Mouse (Mus musculus) ZHBTc4 (cell line): ENCODE results near the gene Ttc7b.

Source experiments
- DNase-seq: peaks from one replicate; pipeline ENCODE4 v3.0.0-alpha.2; 2011; ENCODE audit warnings: low read depth, low spot score

Gene Ttc7b

DNA sequence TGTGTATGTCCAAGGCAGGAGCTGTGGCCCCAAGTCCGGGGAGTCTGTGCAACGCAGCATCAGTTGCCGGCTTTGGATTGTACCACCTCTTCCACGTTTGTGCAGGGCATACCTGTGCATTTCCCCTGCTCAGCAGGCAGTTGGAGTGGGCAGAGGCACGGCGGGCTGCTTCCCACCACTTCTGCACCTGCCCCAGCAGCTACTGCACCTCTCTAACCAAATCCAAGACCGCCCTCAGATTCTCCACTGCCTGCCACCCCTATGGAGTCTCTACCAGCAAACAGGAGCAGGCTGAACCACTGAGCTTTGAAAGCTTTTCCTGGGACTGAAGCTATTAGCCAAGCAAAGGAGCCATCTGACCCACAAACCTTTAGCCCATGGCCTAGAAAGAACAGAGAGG lies 30.8 kb downstream of the Ttc7b start:
- no peak for DNase-seq

DNA sequence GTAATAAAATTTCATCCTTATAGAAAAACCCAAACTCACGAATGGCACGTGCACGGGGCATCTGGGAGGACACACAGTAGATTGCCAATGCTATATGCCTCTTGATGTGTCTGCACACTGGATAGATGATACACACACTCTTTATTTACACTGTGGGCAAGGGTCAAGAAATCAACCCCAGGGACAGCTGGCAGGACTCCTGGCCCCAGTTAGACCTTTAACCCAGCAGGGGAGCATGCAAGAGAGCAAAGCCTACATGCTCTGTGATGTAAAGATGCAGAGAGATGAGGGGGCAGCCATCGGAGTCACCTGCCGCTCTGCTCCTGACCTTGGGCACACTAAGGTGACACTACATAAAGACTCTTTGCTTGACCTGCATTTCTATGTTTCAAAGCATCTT lies 32.3 kb downstream of the Ttc7b start:
- DNase-seq, result no peak

DNA sequence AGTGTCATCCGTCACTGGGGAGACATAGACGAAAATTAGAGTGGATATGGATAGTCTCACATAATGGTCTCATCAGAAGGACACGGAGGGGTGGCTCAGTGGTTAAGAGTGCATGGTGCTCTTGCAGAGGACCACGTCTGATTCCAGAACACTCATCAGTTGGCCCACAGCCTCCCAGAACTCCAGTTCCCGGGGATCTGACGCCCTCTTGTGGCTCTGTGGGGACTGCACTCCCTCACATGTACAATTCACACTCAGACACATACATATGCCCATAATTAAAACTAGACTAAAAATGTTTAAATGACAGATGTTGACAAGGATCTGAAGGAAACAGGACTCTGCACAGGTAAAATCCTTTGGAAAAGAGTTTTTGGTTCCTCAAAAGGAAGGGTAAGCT lies 34.4 kb downstream of the Ttc7b start:
- peak; percentile 54 for DNase-seq

- no peak for DNase-seq
Measured at GRCm38 (mm10) chr12:100483054-100483453, 37.6 kb downstream of the Ttc7b start.

- no peak for DNase-seq
Measured at GRCm38 (mm10) chr12:100482255-100482654, 38.4 kb downstream of the Ttc7b start.

GRCm38 (mm10) chr12:100481443-100482026 lies 39.1 kb downstream of the Ttc7b start:
- DNase-seq, result no peak

DNA sequence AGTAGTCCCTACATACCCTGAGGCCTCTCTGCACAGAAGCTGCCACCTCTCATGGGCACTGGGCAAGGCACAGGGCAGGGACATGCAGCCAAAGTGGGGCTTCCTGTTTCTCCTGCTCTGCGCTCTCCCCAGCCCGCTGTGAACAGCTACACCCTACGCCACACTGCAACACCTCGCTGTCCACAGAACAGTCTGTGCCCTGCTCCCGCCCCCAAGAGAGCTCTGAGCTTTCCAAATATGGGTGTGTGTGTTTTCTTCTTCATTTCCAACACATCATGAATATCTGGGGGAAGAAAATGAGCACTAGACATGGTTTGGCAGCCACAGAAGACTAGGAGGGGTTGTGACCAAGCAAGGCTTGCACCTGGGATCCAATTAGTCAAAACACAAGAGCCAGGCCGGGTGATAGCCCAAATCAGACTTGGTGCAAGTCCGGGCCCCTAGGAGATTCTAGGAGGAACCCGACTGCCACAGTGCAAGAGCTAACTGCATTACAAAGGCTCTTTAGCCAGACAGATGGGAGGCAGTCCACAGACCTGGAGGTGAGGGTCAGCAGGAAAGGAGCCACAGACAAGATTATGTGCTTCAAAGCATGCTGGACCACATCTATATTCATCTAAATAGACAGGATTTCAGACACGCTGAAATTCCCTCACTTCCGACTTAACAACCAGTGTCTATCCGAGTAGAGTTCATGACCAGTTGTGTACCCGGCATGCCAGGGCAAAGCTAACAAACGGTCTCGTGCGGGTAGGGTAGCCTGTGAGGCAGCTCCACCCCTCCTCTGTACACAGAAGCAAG lies 39.8 kb downstream of the Ttc7b start:
- no peak for DNase-seq

- DNase-seq, result peak; percentile 84
Measured at GRCm38 (mm10) chr12:100479892-100480621, 40.6 kb downstream of the Ttc7b start.

DNA sequence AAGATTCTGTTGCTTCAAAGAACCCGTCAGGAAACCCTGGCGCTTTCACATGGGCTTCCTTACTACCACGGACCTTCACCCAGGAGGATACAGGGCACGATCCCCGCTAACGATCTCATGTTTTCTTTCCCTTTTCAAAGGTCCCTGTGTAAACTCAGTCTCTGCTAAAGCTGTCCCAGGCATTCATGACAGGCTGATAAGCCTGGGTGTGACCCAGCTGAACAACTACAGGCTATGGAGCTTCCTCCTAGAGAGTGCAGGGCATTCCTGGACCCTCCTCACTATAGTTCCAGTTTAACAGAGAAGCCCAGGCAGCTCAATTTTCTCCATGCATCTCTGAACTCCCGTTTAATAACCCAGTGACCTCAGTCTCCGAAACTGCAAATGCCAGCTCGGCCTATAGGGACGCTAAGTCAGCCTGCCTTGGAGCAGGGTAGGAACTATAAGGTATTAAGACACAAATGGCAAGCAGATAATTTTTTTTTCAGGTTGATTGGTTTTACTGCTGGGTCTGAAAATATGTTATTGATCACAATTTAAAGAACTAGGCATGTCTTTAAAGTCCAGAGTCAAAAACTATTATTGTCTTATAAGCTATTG lies 41.3 kb downstream of the Ttc7b start:
- DNase-seq, result no peak

DNA sequence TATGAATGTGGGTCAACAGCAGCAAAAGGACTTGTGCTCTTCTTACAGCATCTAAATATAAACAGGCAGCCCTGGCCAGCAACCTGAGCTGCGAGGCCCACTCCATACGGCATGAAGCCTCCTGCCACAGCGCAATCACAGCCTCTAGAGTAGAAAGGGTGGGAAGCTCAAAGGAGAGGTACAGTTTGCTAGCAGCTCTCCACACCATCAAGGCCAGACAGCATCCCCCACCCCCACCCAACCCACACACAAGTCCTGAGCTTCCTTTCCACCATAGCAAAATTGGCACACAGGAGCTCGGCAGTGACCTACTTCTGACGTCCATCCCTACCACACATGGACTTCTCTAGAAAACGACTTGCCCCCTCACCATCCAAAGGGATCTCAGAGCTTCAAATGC lies 42.0 kb downstream of the Ttc7b start:
- no peak for DNase-seq

- no peak for DNase-seq
Measured at GRCm38 (mm10) chr12:100478151-100478550, 42.5 kb downstream of the Ttc7b start.

- no peak for DNase-seq
Measured at GRCm38 (mm10) chr12:100477474-100477873, 43.2 kb downstream of the Ttc7b start.

DNA sequence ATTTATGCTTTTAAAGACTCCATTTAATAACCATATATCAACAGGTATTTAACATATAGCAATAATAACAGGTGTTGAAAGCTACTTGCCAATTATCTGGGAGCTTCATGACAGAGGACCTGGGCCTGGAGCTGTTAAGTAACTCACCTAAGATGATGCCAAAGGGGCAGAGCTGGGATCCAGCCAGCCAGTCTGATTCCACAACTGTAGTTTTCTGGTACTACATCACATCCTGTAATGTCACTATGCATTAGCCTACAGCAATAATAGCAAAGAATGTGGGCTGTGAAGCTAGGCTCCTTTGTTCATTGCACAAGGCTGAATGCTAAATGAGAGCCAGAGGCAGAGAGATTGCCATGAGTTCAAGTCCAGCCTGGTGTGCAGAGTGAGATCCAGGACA lies 44.3 kb downstream of the Ttc7b start:
- DNase-seq, result no peak

GRCm38 (mm10) chr12:100475489-100475888 lies 45.1 kb downstream of the Ttc7b start:
- DNase-seq, result no peak

DNA sequence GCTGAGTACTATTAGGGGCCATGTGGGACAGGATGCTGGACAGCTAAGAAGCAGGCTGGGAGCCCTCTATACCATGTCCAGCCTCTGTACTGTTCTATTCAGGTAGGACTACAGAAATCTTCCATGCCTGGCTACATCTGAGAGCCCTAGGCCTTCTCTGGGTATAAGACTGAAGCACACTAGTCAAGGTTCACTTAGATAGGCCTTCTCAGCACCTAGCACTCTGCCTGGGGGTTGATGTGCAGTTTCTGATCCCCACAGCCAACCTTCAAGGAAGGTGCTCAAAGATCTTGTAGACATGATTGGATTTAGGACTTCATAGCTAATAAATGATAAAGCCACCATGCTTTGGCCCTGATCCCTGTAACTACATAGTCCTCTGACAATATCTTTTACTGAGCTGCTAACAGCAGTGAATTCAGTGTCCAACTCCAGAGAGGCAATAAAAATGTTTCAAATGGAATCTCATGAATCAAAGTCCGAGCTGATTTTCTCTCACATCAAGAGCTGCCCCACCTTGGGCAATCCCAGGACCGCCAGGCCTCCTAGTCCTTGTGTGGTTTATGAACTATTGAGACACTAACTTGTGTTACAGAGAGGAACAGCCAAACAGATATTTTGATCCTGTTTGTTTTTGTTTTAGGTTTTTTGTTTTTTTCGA lies 45.8 kb downstream of the Ttc7b start:
- DNase-seq, result no peak

- no peak for DNase-seq
Measured at GRCm38 (mm10) chr12:100470295-100470694, 50.3 kb downstream of the Ttc7b start.

GRCm38 (mm10) chr12:100469503-100470293 lies 50.9 kb downstream of the Ttc7b start:
- DNase-seq, result no peak

DNA sequence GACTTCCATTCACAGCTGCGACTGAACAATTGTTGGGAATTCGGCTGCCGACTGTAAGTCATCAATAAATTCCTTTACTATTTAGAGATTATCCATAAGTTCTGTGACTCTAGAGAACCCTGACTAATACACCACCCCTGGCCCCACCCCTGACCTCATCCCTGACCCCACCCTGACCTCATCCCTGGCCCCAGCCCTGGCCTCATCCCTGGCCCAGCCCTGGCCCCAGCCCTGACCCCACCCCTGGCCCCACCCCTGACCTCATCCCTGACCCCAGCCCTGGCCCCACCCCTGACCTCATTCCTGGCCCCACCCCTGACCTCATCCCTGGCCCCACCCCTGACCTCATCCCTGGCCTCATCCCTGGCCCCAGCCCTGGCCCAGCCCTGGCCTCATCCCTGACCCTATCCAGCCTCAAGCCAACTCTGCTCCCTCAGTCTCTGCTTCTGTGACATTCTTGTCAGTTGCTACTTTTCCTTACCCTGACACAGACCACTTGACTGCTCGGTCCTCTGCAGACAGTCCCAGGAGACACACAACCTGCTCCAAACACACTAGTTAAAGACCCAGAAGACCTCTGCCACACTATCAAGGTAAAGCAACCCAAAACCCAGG lies 55.4 kb downstream of the Ttc7b start:
- no peak for DNase-seq

DNA sequence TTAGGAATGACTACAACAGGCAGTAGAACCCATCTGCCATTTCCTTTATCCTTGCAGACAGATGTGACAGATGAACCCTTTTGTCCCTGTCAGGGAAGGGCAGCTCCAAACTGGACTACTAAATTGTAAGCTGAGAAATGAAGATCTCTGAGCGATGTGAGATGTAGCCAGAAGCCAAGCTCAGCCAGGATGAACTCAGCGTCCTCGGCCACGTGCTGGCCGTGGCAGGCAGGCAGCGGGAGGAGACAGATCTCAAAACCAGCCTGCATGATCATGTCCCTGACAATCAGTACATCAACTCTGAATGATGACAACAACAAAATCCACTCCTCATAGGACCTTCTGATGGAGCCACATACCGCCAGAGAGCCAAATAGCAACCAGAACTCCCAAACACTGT lies 62.9 kb downstream of the Ttc7b start:
- no peak for DNase-seq

DNA sequence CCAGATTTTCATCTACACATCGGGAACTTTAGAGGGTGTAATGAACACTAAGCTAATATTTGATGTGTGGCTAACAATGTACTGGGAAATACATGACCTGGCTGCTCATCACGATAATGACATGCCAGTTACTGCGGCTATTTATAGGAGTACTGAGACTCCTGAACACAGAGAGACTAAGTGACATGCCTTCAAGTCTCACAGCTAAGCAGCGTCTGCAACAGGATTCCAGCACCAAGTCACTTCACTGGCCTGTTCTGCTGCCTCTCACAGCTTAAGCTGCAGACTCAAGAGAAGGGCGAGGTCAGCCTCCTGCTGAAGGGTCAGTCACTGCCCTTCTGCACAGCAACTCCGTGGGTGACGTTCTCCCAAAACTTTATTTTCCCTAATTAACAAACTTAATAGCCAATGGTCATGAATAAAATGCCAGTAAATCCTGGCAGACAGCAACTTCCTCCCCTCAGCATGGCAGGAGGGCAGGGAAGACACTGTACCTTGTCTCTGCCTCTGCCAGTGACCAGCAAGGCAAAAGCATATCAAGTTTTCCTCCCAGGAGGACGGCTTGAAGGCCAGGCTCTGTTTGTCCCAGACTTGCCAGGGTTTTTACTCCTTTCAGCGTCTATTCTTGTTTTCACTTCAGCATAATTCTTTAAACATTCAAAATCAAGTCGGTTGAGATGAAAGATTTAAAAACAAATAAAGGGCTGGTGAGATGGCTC lies 64.2 kb downstream of the Ttc7b start:
- DNase-seq, result no peak
